In the genomic region with DNA sequence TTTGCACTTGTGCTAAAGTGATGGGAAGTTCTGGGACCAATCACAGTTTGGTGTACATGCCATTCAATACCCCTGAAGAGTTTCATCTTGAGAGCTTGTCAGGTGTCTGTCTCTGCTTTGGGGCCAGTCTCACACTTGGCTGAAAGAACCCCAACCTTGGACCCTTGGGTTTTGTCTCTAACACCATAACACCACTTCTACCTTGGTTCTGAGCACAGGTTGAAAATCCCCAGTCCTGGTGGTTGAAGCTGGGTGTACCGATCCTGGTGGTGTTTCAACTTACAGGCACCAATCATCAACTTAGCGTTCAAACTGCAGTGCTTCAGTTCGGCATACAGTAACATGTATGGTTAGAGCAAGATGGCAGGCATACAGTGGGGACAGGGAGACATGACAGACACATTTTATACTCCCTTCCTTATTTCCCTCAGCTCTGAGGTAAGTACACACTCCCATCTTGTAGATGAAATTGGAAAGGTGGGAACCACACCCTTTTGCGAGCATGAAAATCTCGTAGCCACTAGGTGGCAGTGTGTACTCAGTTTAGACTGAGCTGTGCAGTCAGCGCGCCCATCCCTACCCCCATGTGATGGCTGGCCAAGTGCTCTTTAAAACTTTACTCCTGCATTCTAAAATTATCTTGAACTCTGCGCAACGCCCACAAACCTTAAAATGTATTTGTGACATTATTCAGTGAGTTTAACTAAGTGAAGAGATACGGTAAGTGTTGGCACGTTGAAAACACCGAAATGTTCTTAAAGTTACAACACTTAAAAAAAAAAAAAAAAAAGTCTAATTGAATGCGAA, we compare ENCODE assay signal across 8 mouse cellular contexts. TPM values are rescaled to one million over a fixed set of nuclear protein-coding genes. Genes with fewer than 3 reads are reported as not detected.
A peak's percentile ranks its signal among the peaks of the same experiment; 100 is the strongest.
DNase-seq lines count a peak whose midpoint lies in the region; ATAC-seq and TF ChIP-seq lines count a peak whose summit lies in the region.

No protein-coding gene starts in this region.

- peak; percentile 89 for TF ChIP-seq CTCF in hindbrain, postnatal 0 days (IDR thresholded peaks at IDR 0.05; ENCODE audit: low read depth)

- peak; percentile 62 for DNase-seq in WW6 (ENCODE audit: low read depth, low spot score)
- DNase-seq in cerebellum, postnatal 10 days, result peak; percentile 91 to 93
- DNase-seq in frontal cortex, postnatal 25 days (ENCODE audit: low spot score in 2 of 2), result peak; percentile 60 to 71
- peak; percentile 92 for DNase-seq in hindbrain, postnatal 0 days (ENCODE audit: low spot score)
- peak; percentile 48 for DNase-seq in left cerebral cortex, adult 11 months (ENCODE audit: low spot score)
- DNase-seq in right cerebral cortex, postnatal 10 days (ENCODE audit: low spot score in 2 of 2), result peak; percentile 75 to 86
- DNase-seq in urinary bladder, postnatal 14 days (ENCODE audit: low spot score), result peak; percentile 81

- H3K9ac ChIP-seq in hindbrain, postnatal 0 days (replicated peaks; ENCODE audit: low read length), result no peak overlapping the region

- no peak overlapping the region for H3K4me3 ChIP-seq in hindbrain, postnatal 0 days (ENCODE audit: low read length)

- no peak overlapping the region for H3K27ac ChIP-seq in hindbrain, postnatal 0 days

- H3K36me3 ChIP-seq in hindbrain, postnatal 0 days (ENCODE audit: insufficient read depth, low read length), result no peaks in the 10 kb centered on the region

- WGBS in hindbrain, postnatal 0 days, result 30% methylated on average over 13 of the region's 13 CpGs

- H3K4me1 ChIP-seq in hindbrain, postnatal 0 days (ENCODE audit: insufficient read depth, low read length), result no peaks in the 10 kb centered on the region

- ATAC-seq in hindbrain, postnatal 0 days, result peak; percentile 79; the same call in 1 of the 2 replicates
- peak; percentile 94 for ATAC-seq in megakaryocyte, adult 5-6 weeks (ENCODE audit: poor library complexity, severe bottlenecking)

- H3K27me3 ChIP-seq in hindbrain, postnatal 0 days (ENCODE audit: insufficient read depth, low read length), result no peaks in the 10 kb centered on the region

- H3K9me3 ChIP-seq in hindbrain, postnatal 0 days (ENCODE audit: low read length), result no peaks in the 10 kb centered on the region

- peak overlapping the region; percentile 21; the same call in 1 of the 2 replicates for H3K4me2 ChIP-seq in hindbrain, postnatal 0 days (ENCODE audit: low read depth, low read length)

RNA-seq across cellular contexts. Expression of a gene that starts 30.7 kb away (rescaled TPM):
- total RNA-seq in hindbrain, postnatal 0 days (2014; rRNA removed), result 1,071 and 1,180 TPM in 2 replicates
- polyA plus RNA-seq in hindbrain, postnatal 0 days (2015; fragmentation: Nextera tagmentation; extraction: Ambion mirVana), result 1,213 and 1,215 TPM in 2 replicates
- 75.2 and 75.9 TPM in 2 replicates for total RNA-seq in megakaryocyte, adult 5-6 weeks (2015)
- total RNA-seq in megakaryocyte, adult 5-6 weeks (2017), result 119 and 127 TPM in 2 replicates

RNA-seq across cellular contexts. Expression of a gene that starts 52.7 kb away (rescaled TPM):
- total RNA-seq in hindbrain, postnatal 0 days (2014; rRNA removed), result 0.52 TPM in 1 of 2 replicates, not detected in the other
- 0.11 and 0.15 TPM in 2 replicates for polyA plus RNA-seq in hindbrain, postnatal 0 days (2015; fragmentation: Nextera tagmentation; extraction: Ambion mirVana)
- total RNA-seq in megakaryocyte, adult 5-6 weeks (2015), result not detected in 2 replicates
- total RNA-seq in megakaryocyte, adult 5-6 weeks (2017), result not detected in 2 replicates
